Mouse (Mus musculus) kidney, adult 11 months (tissue): ENCODE measurements around the gene Arrdc4.

Experiments
- DNase-seq: peaks from one replicate; pipeline ENCODE4 v3.0.0; 2022

The Arrdc4 gene

GRCm38 (mm10) chr7:68748761-68749635 is at the start of gene Arrdc4:
Gene Arrdc4 (minus strand): TSS chr7:68749241.
- DNase-seq, result peak; percentile 100

DNA sequence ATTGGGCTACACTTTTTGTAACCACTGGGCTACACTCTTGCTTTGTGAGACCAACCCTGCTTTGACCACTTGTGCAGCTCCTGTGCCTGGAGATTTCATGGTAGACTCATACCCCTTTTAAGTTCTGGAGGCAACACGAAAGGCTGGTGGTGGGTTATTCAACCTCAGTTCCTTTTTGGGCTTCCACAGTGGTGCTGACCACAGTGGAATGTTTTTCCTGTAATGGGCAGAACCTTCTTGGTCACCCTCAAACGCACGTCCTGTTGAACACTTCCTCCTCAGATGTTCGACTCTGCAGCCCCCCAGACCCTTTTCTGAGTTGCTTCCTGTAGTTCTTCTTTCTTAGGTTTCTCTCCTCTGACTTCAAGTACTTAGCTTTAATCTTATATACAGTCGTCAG is 46.5 kb upstream of the Arrdc4 start:
- no peak for DNase-seq

DNA sequence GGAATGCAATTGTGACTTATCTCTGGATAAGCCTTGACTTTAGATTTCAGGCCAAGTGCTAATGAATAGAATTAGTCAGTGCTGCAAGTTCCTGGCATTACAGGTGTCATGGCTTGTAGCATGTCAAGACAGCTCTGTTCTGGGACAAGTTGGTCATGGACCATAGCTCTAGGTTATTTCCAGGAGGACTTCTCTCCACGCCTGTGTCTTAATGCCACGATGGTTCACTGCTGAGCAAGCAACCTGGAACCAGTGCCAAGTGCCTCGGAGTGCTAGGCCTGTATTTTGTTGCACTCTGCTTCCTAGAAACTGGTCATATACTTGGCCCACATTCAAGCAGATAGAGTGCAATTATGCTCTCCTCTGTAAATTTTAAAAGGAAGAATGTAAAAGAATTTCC is 39.7 kb upstream of the Arrdc4 start:
- no peak for DNase-seq

DNA sequence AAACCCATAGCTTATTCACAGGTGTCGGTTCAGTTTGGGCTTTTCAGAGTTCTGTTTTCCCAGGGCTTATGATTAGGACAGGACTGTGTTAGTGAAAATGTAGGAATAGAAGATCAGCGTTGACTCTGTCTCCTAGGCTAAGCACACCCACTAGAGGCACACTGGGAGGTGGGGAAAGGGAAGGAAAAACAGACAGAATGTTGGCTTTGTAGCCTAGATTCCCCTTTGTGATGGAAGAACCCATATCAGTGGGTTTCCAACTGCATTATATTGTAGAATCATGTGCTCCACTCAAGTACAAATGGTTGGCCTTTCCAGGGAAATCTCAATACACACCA is 22.7 kb upstream of the Arrdc4 start:
- DNase-seq, result no peak

- DNase-seq, result peak; percentile 58
Measured at GRCm38 (mm10) chr7:68770894-68771756, 22.1 kb upstream of the Arrdc4 start.

DNA sequence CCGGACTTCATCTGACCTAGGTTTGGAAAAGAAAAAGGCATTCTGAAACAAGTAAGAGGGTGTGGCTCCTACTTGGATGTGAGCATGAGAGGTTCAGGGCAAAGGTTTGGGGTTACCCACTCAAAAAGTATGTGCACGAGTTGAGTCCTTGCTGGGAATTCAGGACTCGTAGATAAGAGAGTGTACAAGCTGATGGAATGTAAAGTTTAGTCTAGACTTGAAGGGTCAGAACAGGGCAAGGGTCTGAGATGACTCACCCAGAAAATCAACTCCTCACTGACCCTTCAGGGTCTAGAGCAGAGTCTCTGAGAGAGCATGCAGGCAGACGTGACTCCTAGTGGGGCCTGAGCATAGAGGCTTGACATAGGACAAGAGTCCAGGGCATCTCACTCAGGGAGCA is 16.9 kb upstream of the Arrdc4 start:
- DNase-seq, result no peak

- DNase-seq, result no peak
Measured at GRCm38 (mm10) chr7:68759148-68759724, 10.2 kb upstream of the Arrdc4 start.

GRCm38 (mm10) chr7:68756656-68757204 is 7.7 kb upstream of the Arrdc4 start:
- DNase-seq, result no peak

DNA sequence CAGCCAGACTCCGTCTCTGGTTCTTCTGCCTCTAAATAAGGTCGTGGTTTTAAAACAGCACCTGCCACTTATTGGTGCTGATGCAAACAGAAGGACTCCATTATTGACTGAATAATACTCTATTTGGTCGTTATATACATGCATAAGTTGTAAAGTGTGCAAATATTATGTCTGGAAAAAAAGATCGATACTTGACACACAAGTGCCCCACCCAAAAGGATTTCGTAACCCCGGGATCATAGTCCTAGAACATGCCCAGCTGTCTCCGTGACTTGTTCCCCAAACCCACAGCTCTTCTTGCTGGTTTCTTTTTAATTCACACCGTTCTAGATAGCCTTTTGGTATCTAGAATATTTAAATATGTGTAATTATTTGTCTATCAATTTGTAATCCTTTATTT is 878 bp upstream of the Arrdc4 start:
- DNase-seq, result no peak

- peak; percentile 71 for DNase-seq
Measured at GRCm38 (mm10) chr7:68748361-68748760, 680 bp downstream of the Arrdc4 start.

- no peak for DNase-seq
Measured at GRCm38 (mm10) chr7:68744616-68745015, 4.4 kb downstream of the Arrdc4 start.

GRCm38 (mm10) chr7:68744206-68744605 is 4.8 kb downstream of the Arrdc4 start:
- no peak for DNase-seq

GRCm38 (mm10) chr7:68740763-68741162 is 8.3 kb downstream of the Arrdc4 start:
- DNase-seq, result no peak

GRCm38 (mm10) chr7:68738676-68739399 is 10.2 kb downstream of the Arrdc4 start:
- DNase-seq, result no peak

- no peak for DNase-seq
Measured at GRCm38 (mm10) chr7:68726380-68726779, 22.7 kb downstream of the Arrdc4 start.

DNA sequence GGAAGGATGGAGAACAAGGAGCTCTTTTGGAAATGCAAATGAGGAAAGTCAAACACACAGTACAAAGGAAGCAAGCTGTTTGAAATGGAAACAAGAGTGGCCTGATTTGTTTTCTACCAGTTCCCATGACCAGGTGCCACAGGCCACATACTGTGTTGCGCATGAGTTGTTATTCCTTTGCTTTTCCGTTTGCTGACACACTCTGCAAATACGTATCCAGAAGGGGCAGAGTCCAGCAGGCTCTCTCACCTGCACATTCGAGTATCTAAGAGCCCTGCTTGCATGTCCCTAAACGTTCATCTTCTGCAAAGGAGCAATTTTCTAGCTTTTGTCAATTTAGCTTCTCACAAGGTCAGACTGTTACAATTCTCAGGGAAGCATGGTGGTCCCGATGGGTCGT is 24.3 kb downstream of the Arrdc4 start:
- no peak for DNase-seq

DNA sequence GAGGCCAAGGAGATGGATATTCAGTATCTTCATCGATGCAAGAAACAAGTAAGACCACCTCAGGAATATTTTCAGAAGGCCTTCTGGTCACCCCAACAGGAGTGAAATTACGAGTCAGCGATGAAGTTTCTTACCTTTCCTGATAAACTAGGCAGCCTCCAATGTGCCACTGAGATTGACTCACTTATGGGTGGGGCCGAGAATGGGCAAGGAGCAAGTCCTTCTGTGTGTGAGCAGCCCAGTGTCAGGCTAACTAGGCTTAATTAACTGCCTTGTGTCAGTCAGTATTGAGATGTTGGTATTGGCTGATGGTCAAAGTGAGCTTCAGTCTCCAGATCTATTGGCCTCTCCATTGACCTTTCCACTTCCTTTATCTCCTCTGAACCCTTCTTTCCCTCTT is 27.5 kb downstream of the Arrdc4 start:
- DNase-seq, result no peak

DNA sequence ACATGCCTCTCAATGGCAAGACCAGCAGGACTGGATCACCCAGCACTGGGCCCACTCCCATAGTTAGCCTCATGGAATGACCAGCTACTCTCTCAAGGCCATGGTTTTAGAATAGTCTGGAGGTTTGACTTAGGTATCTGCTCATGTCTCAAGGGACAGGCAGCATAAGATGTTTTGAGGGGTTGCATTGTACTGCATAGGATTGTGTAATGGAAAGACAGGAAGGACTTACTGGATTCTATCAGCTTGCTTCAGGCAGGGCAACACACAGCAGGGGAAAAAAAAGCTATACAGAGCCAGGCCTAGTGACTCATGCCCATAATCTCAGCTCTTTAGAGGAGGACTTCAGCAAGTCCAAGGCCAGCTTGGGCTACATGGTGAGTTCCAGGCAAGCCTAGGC is 31.1 kb downstream of the Arrdc4 start:
- no peak for DNase-seq

DNA sequence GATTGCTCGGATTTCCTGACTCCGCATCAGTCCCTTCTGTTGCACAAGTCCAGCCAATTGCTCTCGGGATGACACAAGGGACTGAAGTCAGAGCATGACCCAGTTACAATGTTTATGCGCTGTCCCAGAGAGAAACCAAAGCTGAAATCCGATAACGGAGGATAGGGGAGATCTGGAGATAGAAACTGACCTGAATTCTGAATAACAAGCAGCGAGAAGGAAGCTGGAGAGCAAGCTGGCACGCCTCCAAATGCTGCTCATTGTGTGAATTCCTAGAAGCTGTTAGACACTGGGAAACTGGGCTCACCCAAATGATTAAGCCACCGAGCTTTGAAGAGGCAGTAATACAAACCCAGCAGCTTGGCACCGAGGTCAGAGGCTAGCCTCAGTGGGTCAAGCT is 31.5 kb downstream of the Arrdc4 start:
- DNase-seq, result peak; percentile 40

DNA sequence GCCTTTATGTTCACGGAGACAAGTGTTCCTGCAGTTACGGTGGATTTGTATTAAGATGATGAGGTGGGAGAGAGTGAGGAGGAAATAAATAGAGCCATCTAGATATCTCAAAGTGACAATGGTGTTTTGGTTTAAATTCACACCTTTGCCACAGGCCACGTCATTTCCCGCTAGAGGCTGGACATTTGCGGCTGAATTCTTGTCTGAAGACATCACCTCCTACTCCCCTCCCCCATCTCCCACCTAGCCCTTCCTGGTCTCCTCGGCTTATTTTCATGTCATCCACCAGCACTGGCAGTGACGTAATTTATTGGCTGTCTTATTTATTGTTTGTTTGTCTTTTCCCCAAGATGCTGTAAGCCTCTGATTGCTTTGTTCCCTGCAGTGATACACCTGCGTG is 32.1 kb downstream of the Arrdc4 start:
- DNase-seq, result no peak

DNA sequence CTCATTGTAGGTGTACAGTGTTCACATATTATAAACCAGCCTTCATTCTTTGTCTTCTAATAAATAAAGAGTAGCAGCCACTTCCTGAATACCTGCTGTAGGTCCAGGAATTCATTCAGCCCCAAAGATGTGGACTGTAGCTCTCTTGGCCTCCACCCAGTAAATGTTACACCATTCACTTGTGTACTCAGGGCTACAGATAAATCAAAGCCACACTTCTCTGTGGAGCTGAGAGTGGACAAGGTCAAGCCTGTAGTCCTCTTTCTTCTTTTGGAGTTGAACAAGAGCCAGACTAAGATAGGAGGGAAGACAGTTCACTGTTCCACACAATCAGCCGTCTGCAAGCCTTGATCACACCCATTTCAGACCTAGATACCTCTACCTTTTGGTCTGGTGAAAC is 36.1 kb downstream of the Arrdc4 start:
- DNase-seq, result no peak

- DNase-seq, result no peak
Measured at GRCm38 (mm10) chr7:68712425-68712824, 36.6 kb downstream of the Arrdc4 start.

GRCm38 (mm10) chr7:68709319-68709573 is 39.8 kb downstream of the Arrdc4 start:
- DNase-seq, result no peak
